Mouse (Mus musculus): ENCODE measurements around the gene Prep.

Gene Prep

DNA sequence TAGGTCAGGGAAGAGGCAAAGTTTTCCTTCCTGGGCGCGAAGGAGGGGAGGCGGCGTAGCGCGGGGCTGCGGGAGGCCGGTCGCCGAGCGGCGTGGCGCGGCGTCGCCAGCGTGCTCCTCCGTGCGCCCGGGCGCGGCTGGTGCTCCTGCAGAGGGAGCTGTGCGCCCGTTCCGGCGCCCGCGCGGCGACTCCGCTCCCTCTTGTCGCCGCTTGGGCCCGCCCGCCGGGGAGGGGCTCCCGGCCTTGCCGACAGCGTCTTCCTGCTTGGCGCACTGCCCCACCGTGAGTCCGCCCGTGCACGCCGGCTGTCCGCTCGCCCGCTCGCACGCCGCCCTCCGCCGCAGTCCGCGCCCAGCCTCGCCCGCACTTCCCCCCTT is at the start of gene Prep:
TSS of gene Prep (plus strand) at position 273 of the 378 bp plus-strand sequence.
- peak; percentile 75 for DNase-seq (ENCODE audit: low read depth, low spot score)

- no peak for DNase-seq (ENCODE audit: low read depth, low spot score)
These were observed 49.7 kb upstream of the Prep start for GRCm38 (mm10) chr10:45017352-45017751.

- no peak for DNase-seq (ENCODE audit: low read depth, low spot score)
These were observed 49.2 kb upstream of the Prep start for GRCm38 (mm10) chr10:45017851-45018250.

- no peak for DNase-seq (ENCODE audit: low read depth, low spot score)
These were observed 47.6 kb upstream of the Prep start for GRCm38 (mm10) chr10:45019418-45019817.

GRCm38 (mm10) chr10:45019849-45020248 is 47.2 kb upstream of the Prep start:
- no peak for DNase-seq (ENCODE audit: low read depth, low spot score)

- no peak for DNase-seq (ENCODE audit: low read depth, low spot score)
These were observed 46.7 kb upstream of the Prep start for GRCm38 (mm10) chr10:45020291-45020690.

GRCm38 (mm10) chr10:45025184-45025583 is 41.8 kb upstream of the Prep start:
- no peak for DNase-seq (ENCODE audit: low read depth, low spot score)

DNA sequence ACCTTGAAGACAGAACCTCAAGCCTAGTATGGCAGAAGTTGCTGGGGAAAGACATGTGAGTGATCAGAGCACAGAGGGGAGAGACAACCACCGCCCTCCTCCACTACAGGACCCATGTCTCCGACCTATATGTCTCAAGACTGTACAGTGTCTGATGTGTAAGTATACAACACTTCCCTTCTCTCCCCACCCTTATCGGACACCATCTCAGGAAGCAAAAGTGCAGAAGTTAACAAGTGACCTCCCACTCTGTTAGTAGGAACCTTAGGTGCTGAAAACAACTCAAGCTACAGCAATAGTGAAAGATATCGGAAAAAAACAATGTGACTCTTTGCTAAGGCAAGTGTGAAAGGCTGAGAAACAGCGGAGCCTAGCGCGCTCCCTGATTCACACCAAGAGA is 40.1 kb upstream of the Prep start:
- no peak for DNase-seq (ENCODE audit: low read depth, low spot score)

- peak; percentile 68 for DNase-seq (ENCODE audit: low read depth, low spot score)
These were observed 21.6 kb upstream of the Prep start for GRCm38 (mm10) chr10:45045268-45045928.

DNA sequence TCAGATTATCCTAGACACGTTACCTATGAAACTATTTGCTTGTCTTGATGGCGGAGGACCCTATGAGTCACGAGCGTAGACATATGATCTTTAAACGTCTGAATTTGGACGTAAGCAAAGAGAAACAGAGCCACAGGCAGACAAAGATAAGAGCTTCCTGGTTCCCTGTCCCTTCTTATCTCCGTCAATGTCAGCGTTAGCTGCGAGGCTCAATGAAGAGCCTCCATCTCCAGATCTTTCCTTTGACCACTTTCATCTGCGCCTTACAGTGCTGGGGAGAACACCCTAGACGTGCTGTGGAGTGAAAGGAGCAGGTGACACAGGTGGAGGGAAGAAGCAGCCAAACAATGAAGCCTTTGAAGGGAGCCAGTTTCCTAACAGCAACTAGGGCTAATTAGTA is 18.8 kb upstream of the Prep start:
- DNase-seq (ENCODE audit: low read depth, low spot score) = no peak

- DNase-seq (ENCODE audit: low read depth, low spot score) = peak; percentile 25
These were observed 18.4 kb upstream of the Prep start for GRCm38 (mm10) chr10:45048622-45049021.

GRCm38 (mm10) chr10:45051125-45051744 is 15.8 kb upstream of the Prep start:
- peak; percentile 89 for DNase-seq (ENCODE audit: low read depth, low spot score)

- no peak for DNase-seq (ENCODE audit: low read depth, low spot score)
These were observed 8.6 kb upstream of the Prep start for GRCm38 (mm10) chr10:45058361-45058760.

- no peak for DNase-seq (ENCODE audit: low read depth, low spot score)
These were observed 6.2 kb upstream of the Prep start for GRCm38 (mm10) chr10:45060841-45061240.

- peak; percentile 75 for DNase-seq (ENCODE audit: low read depth, low spot score)
These were observed 672 bp upstream of the Prep start for GRCm38 (mm10) chr10:45066131-45066930.

- DNase-seq (ENCODE audit: low read depth, low spot score) = peak; percentile 72
These were observed 478 bp downstream of the Prep start for GRCm38 (mm10) chr10:45067436-45067925.

- DNase-seq (ENCODE audit: low read depth, low spot score) = no peak
These were observed 2.6 kb downstream of the Prep start for GRCm38 (mm10) chr10:45069557-45069956.

DNA sequence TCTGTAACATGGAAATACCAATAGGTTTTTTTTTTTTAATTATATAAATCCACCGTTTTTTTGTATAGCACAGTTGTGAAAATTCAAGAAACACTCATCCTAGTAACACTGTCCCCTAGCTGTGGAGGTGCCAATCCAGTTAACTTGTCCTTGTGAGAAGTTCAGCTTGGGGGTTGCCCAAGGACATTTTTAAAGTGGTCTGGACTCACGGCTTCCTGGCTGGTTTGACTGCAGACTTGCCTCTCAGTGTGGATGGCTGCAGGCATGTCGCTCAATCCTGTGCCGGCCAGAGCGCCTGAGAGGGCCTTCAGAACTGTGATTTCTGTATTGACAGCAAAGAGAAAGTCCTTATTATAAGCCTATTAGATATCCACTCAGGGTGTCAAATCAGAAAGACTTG is 3.4 kb downstream of the Prep start:
- DNase-seq (ENCODE audit: low read depth, low spot score) = no peak

DNA sequence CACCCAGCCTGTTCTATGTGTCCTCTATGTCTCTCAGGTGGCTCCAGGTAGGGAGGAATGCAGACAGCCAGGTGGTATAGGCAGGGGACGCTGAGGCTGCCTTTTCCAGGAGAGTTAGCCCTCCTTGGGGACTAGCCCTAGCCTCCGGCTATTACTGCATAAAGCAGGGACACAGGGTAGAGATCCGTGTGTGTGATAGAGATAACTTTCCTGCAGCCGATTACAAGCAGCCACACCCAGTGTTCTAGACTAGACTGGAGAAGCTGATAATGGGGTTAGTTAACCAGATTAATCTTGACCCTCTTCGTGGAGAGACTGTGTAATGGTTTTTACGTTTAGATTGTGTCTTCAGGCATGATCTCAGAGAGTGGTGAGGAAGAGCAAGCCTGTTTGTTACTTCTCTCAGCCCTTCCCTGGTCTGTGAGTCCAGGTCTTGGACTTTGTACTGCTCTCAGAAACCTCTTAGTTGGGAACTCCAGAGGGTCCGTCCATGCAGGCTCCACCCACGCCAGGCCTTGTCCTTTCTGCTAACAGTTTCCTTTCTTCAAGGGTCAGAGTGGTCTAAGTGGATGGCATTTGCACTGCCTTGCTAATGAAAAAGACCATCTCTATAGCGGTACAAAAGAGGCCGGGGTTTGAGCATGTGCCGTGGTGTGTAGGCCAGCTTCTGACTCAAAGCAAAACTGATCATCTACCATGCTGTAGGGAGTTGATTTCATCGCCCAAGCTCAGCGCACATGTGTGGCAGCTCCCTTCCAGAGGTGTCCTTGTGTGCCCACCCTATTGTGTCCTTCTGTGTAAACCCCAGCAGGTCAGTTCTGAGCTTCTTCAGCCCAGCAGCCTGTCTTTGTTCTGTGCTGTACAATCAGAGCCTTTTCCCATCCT is 4.2 kb downstream of the Prep start:
- no peak for DNase-seq (ENCODE audit: low read depth, low spot score)

DNA sequence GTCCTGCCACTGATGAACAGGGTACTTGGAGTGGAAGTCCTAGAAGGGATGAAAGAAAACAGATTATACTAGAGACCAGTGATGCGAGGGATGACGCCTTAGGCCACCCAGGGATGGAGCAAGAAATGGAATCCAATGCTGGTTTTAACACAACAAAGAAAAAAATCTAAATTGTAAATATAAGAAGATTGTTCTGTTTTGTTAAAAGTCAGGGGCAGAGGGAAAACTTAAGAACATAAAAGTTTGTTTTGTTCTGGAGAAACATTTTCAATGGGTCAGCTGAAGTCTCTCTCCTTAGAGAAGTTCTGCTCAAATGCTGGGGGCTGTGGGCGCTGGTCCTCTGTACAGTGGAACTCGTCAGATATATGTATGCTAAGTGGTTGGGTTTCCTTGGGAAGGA is 5.3 kb downstream of the Prep start:
- peak; percentile 73 for DNase-seq (ENCODE audit: low read depth, low spot score)

DNA sequence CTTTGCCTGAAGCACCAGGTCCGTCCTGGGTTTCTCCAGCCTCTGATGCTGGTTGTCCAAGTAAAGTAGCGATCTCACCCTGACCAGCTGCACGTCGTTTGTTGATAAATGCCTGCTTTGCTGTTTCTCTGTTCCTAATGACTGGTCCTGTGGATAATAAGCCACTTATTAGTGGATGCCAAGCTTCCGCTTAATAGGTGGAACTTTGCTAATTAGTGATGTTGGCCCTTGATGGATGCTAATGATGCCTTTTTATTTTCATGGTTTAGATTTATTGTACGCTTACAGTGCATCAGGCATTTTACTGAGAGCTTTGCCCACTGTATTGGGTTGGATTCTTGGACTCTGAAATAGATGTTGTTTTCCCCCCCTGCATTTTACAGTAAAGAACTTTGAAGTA is 7.5 kb downstream of the Prep start:
- DNase-seq (ENCODE audit: low read depth, low spot score) = no peak

Measured in R1 (cell line).